Mouse (Mus musculus): ENCODE data around the gene Cfl2. TPM values are rescaled to one million over a fixed set of nuclear protein-coding genes. Genes with fewer than 3 reads are reported as not detected.

Gene Cfl2
- polyA plus RNA-seq, 1 experiment from 2014 or later = 268 TPM

DNA sequence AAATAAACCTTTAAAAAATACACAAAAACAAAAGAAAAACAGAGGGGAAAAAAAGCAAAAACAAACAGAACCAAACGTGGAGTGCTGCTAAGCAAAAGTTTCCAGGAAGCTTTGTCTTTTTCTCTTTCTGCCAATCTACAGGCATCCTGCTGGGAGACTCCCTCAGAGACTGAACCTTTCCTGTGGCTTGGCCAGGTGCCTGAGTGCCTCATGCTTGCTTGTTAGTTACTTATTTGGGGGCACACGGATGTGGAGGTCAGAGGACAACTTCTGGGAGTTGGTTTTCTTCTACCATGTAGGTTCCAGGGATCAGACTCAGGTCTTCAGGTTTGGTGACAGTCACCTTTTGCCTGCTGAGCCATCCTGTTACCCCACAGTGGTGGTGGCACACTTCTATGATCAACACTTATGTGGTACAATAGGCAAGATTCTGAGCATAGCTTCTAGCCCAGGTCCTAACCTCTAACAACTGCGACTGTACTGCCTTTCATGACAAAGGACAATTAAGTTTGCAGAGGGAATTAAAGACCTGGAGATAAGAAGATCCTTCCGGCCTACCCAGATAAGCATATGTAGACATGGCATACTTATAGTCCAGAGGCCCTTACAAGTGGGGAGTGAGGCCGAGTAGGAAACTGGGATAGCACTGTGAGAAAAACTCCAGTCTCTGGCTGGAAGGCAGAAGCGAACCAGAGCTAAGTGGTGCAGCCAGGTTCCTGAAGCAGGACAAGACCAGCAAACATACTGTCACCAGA, 43.3 kb downstream of the Cfl2 start:
- H3K9me3 ChIP-seq (ENCODE audit: control insufficient read depth, low read length) = no peaks in the 10 kb centered on the region
- H3K27me3 ChIP-seq (ENCODE audit: control insufficient read depth, insufficient read depth, low read length) = no peaks in the 10 kb centered on the region
- WGBS = 78% methylated on average over 6 of the region's 6 CpGs
- H3K27ac ChIP-seq (ENCODE audit: low read depth, low read length) = no peak overlapping the region
- no peak overlapping the region for H3K4me3 ChIP-seq (ENCODE audit: low read depth, low read length)
- no peak overlapping the region for H3K9ac ChIP-seq (ENCODE audit: low read depth, low read length)
- DNase-seq (ENCODE audit: low spot score) = no peak
- H3K4me1 ChIP-seq (replicated peaks; ENCODE audit: control insufficient read depth, insufficient read depth, low read length) = no peaks in the 10 kb centered on the region
- no peak for ATAC-seq (ENCODE audit: low FRiP score)
- H3K4me2 ChIP-seq (replicated peaks; ENCODE audit: low read depth, low read length) = no peak overlapping the region
- no peaks in the 10 kb centered on the region for H3K36me3 ChIP-seq (ENCODE audit: control insufficient read depth, insufficient read depth, low read length)

DNA sequence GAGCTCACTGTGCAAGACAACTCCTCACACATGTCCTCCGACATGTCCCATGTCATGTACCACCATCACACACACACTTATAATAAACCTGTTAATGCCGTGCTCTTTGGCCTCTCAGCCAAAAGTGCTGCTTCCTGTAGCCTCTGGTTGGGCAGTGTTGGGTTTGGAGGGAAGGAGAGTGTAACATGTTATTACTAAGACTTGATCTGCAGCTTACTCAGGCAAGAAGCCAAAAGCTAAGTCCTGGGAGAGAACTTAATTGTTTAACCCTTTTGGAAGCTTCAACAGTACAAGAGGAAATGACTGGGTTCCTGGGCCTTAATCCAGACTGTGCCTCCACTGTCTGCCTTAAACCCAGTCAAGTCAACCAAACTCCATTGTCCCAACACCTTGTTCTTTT, 52.5 kb downstream of the Cfl2 start:
- Histone ChIP-seq H3K4me3 (ENCODE audit: low read depth, low read length) (no peak overlapping the region), H3K4me2 (replicated peaks; ENCODE audit: low read depth, low read length) (no peak overlapping the region), H3K36me3 (ENCODE audit: control insufficient read depth, insufficient read depth, low read length) (no peaks in the 10 kb centered on the region), H3K4me1 (replicated peaks; ENCODE audit: control insufficient read depth, insufficient read depth, low read length) (no peaks in the 10 kb centered on the region), H3K9ac (ENCODE audit: low read depth, low read length) (no peak overlapping the region), H3K27me3 (ENCODE audit: control insufficient read depth, insufficient read depth, low read length) (no peaks in the 10 kb centered on the region), H3K9me3 (ENCODE audit: control insufficient read depth, low read length) (no peaks in the 10 kb centered on the region), H3K27ac (ENCODE audit: low read depth, low read length) (no peak overlapping the region)
- 78% methylated on average over 2 of the region's 2 CpGs for WGBS
- ATAC-seq (ENCODE audit: low FRiP score) = no peak
- DNase-seq (ENCODE audit: low spot score) = no peak

Other genes with a start within 250 kb of the Cfl2 start
- 206 and 210 TPM in 2 replicates for gene Sptssa, start 206.3 kb downstream of the Cfl2 start, polyA plus RNA-seq (2014; fragmentation: Nextera tagmentation; extraction: Ambion mirVana)
- 84.7 and 90.5 TPM in 2 replicates for gene Eapp, start 167.0 kb downstream of the Cfl2 start, polyA plus RNA-seq (2014; fragmentation: Nextera tagmentation; extraction: Ambion mirVana)
- 240 and 245 TPM in 2 replicates for gene Snx6, start 67.2 kb downstream of the Cfl2 start, polyA plus RNA-seq (2014; fragmentation: Nextera tagmentation; extraction: Ambion mirVana)
- not detected in 2 replicates for gene Gm20403, start 123.7 kb upstream of the Cfl2 start, polyA plus RNA-seq (2014; fragmentation: Nextera tagmentation; extraction: Ambion mirVana)
- gene Baz1a, start 151.5 kb upstream of the Cfl2 start, polyA plus RNA-seq (2014; fragmentation: Nextera tagmentation; extraction: Ambion mirVana) = 29.0 and 42.1 TPM in 2 replicates
- gene 2700097O09Rik, start 217.2 kb upstream of the Cfl2 start, polyA plus RNA-seq (2014; fragmentation: Nextera tagmentation; extraction: Ambion mirVana) = 33.0 and 35.3 TPM in 2 replicates
- 173 and 182 TPM in 2 replicates for gene Srp54a, start 217.4 kb upstream of the Cfl2 start, polyA plus RNA-seq (2014; fragmentation: Nextera tagmentation; extraction: Ambion mirVana)

Data from hindbrain, embryonic 11.5 days (tissue).